Mouse (Mus musculus) kidney, adult 9 months (tissue): ENCODE results near the gene Pklr.

Experiments
- DNase-seq: peaks from one replicate; pipeline ENCODE4 v3.0.0; 2022

Gene Pklr

DNA sequence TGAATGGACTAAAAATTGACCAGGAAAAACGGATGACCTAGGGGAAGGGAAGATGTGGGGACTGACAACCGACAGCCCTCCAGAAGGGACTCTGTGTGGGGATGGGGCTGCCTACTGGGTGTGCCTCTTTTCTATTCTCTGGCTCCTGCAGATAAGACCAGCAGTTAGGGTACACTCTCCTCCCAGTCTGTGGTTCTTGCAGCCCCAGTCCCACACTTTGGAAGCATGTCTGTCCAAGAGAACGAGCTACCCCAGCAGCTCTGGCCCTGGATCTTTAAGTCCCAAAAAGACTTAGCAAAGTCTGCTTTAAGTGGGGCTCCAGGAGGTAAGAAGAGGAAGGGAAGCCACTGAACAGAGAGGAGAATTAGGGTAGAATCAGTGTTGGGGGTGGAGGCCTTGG is at the start of gene Pklr:
TSS of gene Pklr (plus strand) at position 185 of the 400 bp plus-strand sequence.
- no peak for DNase-seq

DNA sequence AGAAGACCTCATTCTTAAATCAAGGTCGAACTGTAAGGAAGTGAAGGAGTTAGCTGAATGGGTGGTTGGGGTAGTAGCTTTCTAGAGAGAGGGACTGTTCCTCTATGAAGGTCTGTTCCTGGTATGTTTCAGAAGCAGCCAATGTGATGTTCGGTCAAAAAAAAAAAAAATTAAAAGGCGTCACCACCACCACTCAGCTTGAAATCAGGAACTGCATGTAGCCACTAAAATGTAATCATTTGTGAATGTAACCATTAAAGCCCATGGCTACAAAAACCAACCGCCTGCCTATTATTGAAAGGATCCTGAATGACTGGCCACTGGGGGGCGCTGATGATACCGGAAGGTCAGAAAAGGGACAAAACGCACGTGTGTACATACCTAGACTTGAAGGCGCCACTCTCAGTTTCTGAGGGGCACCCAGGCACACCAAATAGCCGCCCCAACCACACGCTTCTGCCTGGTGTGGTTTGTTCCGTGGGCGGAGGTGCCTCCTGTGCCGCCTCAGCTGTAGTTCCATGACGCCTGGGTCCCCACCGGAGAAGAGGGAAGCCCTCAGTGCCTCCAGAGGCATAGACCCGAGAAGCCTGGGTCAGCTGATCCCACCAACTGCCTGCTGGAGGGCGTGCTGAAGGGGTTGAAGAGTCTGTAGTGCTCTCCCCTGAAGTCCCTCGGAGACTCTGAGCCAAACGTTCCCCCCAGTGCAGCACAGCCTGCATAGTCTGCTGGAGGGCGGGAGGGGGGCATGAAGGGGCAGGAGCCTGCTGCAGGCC is 48.4 kb upstream of the Pklr start:
- DNase-seq: peak; percentile 88

DNA sequence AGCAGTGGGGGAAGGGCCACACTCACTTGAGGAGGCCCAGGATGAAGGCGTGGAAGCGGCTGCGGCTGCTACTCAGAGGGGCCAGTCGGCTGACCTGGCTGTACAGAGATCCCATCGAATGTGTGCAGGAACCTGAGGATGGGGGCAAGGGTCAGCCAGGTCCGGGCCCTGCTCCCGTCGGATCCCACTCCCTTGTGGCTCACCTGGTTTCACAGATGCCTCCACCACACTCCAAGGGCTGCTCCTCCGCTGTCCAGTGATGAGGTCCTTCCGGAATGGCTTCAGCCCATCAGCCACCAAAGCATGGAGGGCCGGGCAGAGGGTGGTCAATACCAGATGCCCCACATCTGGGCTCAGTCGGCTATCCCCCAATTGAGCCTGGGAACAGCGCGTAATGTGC is 47.0 kb upstream of the Pklr start:
- peak; percentile 20 for DNase-seq

DNA sequence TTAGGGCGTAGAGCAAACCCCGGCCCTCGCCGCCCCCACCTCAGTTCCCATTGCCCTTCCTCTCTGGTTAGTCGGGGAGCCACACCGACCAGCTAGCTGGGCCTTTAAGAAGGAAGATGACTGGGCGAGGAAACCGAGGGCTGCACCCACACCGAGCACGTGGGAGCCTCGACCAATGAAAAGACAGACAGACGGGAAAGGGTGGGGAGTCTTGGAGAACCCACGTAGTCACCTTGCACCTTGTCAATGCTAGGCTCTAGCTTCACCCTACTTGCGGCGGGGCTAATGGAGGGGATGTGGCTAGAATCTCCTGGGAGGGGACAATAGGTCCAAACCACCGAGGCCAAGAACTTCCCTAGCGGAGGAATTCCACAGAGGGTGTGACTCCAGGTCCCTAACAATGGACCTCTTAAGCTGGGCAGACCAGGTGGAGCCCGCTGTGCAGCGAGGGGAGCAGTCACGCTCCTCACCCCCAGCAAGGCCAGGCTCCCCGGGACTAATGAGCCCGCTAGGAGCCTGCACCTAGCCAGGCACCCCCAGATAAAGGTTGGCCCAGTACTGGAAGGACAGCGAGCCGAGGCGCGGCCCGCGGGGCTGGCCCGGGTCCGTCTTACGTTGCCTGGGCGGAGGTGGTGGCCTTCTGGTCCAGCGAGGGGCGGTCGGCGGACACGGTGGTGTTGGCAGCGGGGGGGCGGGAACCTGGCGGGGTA is 45.9 kb upstream of the Pklr start:
- DNase-seq: peak; percentile 95

DNA sequence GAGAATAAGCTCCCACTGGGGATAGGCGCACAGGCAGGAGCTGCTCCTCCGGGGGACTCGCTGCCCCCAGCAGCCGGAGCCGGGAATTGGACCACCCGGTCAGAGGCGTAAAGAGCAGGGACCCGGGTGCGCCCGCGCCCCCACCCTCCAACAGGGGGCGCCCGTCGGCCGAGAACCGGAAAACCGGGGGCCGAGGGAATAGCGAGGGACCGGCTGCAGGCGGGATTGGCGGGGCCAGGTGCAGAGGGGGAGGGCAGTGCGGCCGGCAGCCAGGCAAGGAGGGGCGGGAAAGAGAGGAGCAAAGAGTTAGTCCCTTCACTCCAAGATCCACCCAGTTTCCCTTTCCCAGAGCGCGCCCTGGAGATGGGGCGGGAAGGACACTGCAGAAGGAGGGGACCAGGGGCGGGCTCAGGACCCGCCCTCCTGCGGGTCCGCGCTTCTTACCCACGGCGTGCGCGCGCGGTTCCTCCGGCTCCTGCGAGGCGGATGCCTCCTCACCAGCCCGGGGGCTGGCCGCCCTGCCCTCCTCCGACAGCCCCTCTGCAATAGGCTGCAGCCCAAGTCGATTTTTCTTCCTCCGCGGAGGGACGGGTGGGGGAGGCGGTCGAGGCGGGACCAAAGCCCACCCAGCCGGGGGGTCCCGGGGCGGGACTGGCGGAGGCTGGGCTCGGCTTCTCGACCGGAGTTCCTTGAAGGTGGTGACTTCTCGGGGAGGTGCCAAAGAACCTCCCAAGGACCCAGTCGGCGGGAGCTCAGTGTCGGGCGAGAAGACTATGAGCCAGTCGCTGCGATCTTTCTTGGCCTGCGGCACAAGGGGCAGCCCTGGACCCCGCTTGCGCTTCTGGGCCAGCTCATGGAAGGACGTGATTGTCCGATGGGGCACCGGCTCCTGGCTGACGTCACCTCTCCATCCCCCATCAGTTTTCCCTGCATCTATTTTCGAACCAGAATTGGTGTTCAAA is 45.0 kb upstream of the Pklr start:
- DNase-seq: peak; percentile 82

DNA sequence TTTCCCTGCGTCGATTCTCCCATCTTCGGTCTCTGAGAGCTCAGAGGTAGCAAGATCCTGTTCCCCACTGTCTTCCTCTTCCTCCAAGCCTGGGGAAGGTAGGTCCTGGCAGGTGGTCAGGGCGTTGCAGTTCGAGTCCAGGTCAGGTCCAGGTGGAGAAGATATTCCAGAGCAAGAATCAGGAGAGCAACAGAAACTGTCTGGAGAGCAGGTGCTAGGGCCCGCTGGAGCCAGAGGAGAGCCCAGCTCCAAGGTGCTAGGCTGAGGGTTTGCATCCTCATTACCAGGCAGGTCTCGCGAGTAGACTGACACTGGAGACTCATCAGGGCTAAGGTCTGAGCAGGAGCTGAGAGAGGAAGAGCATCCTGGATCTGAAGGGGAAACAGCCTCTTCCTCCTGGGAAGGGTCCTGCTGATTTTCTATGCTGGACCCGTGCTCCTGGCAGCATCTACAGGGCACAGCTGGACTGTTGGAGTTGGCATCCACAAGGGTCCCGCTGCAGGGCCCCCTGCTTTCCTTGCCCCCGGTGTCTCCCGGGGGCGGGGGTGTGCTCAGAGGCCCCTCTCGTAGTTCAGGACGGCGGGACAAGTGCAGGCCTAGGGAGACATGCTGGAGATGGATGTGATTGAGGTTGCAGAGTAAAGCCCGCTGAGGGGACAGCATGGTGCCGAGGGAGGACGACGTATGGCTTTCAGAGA is 44.0 kb upstream of the Pklr start:
- no peak for DNase-seq

DNA sequence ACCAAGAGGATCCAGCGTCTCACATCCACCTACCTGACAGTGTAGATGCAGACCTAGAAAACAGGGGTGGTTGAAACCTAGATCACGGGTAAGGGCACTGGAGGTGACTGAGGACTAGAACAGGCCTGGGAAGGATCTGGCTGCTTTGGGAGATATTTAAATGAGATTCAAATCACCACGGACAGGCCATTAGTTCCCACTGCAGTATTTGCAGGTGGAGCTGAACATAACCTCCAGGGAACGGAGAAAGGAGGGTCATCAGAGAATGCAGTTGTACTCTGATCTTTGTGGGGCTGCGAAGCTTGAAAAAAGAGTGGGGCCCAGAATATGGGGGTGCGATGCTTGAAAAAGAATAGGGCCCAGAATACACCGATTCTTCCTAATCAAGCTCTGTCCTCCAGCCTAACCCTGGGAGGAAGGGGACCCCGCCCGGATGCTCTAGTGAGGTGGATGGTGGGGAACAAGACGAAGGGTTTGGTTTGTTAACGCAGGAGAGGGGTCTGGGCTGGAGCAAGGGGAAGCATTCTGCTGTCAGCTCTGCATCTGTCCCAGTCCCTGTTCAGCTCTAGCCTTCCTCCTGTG is 43.3 kb upstream of the Pklr start:
- DNase-seq: no peak

DNA sequence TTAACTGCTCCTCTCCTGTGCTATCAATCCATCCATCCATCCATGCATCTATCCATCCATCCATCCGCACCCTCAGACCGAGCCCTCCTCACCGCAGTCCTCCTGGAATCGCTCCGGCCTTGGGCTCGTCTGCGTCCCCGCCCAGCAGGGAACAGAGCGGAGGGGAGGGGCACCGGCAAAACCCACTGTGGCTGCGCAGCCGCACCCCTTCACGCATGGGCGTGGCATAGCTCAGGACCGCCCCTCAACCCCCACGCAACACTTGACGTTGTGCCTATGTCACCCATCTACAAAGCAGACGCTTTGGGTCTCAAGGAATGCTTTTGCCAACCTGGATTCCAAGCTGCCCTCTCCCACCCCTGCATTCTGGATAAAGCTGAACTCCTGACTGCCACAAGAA is 42.8 kb upstream of the Pklr start, which contains the start of gene Rusc1:
TSS of gene Rusc1 (minus strand) at position 137 of the 400 bp plus-strand sequence.
- peak; percentile 83 for DNase-seq

DNA sequence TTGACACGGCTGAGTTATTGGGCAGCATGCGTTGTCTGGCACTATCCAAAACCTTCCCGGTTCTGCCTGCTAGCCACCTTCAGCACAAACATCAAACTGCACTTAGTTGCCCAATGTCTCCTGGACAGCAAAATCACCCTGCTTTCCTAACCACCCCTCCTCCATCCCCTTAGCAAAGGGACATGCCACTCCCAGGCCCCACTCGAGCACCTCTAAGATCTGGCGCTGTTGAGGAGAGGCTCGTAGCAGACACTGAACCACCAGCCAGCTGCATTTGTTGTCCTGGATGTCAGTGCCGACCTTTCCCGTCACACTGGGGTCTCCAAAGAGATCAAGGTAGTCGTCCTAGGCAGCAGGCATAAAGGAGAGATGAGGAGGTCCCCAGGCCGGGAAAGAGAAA is 41.9 kb upstream of the Pklr start:
- no peak for DNase-seq

DNA sequence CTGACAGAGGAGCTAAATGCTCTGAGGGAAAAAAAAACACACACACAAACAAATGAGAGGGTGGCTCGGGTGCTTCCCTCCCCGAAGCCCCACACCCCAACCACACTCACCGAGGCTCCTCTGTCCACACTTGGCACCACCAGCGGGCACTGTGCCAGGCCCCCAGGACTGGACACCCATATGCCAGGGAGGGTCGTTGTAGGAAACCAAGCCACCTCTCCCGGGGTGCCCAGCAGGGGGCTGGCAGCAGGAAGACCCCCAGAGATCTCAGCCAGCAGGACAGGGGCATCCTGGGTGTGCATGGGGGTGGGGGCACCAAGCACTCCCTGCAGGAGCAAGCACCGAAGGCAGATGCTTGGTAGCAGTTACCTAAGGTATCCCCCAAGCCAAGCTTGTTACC is 35.1 kb upstream of the Pklr start, which contains the start of gene Gm43738:
TSS of gene Gm43738 (minus strand) at position 289 of the 400 bp plus-strand sequence.
- DNase-seq: no peak

DNA sequence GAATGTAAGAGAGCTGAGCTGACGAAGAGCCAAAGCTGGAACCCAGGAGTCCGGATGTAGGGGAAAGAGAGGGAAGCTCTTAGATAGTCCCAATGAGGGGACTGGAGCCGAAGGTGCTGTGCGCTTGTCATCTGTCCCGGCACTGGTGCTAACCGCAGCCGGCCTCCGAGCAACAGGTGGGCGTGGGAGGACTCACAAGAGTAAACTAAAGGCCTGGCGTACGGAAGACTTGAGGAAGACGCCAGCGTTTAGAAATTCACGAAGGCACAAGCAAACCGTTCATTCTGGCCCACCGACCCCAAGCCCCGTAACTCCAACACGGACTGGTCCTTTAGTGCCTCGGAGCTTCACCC is 34.5 kb upstream of the Pklr start:
- no peak for DNase-seq

DNA sequence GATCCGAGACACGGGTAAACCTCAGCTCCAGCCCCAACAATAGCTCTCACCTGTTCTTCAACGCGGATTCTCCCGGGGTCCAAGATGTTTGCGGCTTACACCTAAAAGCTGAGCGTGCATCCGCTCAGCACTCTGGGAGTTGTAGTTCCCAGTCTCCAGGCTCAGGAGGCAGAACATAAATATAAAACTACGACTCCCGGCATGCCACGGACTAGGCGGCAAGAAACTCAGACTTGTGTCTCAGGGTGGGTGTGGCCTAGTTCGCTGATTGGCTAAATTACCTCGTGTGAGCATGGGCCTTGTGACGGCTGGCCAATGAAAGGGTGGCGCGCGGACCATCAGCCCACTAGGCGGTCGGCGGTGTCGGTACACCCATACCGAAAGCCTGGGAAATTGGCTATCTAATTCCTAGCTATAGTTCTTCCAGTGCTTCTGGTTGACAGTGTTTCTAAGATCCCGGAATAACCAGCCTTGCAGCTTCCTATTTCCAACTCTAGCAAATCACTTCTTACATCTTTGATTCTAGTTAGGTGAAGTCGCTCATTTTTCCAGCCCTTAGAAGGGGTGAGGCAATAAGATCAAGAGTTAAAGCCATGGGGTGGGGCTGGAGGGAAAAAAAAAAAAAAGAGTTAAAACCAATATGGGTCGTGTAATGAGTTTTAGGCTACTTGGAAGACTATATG is 34.0 kb upstream of the Pklr start, which contains the start of gene Fdps:
TSS of gene Fdps (minus strand) at position 148 of the 683 bp plus-strand sequence.
- DNase-seq: peak; percentile 99

DNA sequence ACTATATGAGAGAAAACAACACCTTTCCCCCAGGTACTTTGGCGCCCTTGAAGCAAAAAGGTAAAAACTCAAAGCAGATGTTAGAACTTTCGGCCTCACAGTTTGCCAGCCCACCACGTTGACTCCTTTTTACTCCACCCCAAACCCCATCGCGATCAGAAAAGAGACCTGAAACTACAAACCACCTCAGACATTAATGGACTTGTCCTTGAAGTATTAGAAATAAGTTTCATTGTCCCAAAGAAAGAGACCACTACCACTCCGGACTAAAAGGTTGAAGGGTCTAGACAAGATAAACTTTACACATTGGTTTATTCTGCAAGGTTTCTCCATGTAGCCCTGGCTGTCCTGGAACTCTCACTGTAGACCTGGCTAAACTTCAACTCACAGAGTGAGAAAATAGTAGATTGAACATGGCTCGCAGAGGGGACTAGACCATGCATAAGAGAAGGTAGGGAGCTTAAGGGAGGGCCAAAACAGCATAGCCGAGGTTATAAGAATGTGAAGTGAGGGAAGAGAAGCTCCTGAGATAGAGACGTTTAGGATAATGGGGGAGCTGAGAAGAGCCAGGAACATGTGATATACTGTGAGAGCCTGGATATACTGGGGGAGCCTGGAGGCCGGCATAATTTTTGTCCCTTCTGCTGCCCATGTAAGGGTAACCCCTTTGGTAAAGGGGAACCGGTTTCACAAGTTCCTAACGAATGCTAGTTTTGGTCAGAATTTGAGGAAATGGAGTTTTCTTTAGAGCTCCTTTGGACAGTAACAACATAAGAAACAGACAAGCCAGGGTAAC is 33.2 kb upstream of the Pklr start:
- no peak for DNase-seq

DNA sequence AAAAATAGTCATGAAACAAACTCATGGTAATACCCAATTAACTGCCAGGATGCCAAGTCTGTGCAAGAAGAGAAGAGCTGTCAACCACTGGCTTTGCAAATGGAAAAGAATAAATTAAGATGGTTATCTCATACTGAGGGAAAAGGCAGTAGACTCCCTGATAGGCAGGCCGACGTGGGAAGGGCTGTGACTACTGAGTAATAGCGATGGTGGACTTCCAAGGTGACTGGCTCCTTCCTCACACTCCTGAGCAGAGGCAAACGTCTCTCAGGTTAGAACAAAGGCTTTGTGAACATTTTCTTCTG is 32.7 kb upstream of the Pklr start:
- DNase-seq: no peak

DNA sequence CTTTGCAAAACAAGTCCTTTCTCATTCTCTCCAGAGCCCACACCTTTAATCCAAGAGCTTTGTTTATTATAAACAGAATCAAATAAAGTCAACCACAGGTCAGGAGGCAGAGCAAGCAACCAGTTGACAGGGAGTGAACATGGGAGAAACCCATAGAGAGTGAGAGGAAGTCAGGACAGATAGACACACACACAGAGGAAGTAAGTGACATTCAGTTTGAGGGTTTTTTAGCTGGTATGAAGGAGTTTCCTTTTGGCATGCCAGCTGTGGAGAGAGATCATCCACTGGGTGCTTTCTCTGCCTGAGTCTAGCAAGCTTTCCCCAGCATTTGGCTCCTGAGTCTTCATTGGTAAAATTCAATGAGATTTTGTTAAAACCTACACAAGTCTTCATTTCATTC is 29.1 kb upstream of the Pklr start:
- DNase-seq: no peak

DNA sequence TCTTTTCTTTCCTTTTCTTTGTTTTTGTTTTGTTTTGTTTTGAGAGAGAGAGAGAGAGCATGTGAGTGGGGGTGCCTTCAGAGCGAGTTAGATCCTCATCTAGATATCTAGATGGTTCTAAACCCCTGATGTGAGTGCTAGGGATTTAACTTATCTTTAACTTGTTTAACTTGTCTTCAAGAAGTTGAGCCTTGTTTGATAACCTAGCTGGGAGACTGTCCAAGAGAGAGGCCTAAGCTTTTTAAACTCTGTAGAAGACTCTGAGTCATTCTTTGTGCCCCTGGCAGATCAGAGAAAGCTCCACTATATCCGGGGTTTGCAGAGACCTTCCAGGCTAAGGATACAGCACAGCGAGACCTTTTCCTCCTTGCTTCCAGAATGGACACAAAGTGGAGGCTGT is 28.4 kb upstream of the Pklr start:
- DNase-seq: no peak

DNA sequence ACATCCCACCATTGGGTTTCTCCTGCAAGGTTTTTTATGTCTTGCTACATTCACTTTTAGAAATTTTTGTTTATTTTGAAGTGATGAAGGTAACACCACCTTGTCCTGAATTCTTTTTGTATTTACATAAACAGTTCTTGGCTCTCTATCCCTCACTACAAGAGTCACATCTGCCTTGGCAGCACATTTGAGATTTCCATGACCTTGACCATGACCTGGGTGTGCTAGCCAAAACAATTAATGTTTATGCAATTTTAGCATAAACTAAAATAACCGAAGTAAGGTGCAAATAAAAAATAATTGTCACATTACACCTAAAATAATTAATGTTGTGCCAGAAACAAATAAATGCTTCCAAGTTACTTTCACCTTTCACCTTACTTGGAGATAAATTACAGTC is 27.8 kb upstream of the Pklr start:
- DNase-seq: no peak

DNA sequence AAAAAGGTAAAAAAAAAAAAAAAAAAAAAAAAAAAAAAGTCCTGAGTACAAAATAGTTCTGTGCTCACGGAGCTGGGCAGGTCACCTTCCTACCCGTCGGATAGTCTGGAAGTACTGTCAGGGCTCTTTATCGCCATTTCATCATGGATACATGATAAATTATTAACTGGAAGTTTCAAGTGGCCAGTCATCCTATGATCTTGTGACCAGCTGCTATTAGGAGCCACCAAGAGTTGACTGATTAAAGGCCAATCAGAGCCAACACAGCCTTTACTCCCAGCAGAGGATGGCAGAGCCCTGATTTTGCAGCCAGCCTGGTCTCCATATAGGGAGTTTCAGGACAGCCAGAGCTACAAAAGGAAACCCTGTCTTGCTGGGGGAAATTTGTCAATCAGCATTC is 22.9 kb upstream of the Pklr start:
- peak; percentile 67 for DNase-seq

DNA sequence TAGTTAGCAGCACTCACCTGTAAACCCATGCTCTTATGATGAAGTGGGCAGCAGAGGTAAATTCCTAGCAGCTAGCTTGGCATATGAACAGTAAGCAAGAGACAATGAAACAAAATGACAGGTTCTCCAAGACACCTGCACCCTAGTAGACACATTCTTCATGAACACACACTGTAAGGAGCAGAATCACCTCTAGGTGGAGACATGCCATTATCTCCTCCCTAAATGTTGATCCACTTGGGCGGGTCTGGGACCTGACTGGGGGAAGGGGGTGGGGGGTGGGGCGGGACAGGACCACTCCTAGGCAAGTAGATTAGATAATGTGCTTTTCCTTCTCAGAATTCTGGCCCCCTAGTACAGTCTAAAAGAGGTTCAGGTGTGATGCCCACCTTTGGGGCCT is 20.4 kb upstream of the Pklr start:
- peak; percentile 71 for DNase-seq

DNA sequence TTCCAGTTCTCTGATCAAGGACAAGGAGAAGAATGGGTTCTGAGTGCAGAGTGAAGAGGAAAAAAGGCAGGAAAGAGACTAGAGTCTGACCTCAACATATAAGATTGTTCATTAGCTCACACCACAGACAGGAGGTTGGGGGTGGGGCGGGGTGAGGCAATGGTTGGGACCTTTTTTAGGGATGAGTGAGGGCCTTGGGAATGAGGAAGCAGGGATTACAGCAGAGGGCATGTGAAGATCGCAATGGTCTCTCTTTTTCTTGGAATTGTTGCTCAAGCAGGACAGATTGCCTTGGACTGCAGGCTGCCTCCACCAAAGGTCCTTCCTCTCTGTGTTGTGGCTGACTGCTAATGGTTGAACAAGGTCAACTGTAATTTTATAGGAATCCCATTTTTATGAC is 12.6 kb upstream of the Pklr start:
- DNase-seq: no peak

DNA sequence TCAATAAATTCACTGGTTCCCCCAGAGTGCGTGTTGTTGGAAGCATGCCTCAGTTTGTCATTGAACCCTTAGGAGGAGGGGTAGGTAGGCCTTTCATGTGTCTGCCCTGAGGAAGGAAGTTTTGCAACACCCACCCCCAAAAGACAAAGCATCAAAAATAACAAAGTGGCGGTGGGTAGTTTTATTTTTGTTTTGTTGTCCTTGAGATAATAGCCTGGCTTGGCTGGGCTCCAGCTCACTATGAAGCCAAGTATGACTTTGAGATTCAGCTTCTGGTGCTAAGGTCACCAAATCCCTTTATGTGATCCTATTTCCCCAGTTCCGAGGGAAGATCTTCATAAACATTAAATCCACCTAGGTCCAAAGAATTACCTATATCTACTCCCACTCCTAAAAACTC is 11.7 kb upstream of the Pklr start:
- no peak for DNase-seq
